Mouse (Mus musculus): Measurements from ENCODE around the gene Efhd1.

GRCm38 (mm10) chr1:87280281-87280680 lies 16.1 kb downstream of the Efhd1 start:
- TF ChIP-seq POLR2A (IDR thresholded peaks at IDR 0.05; ENCODE audit: borderline replicate concordance, insufficient read depth, low read length) = no peak
- TF ChIP-seq CTCF (IDR thresholded peaks at IDR 0.05; ENCODE audit: borderline replicate concordance, insufficient read depth, low read depth, low read length) = no peak
